Mouse (Mus musculus) heart, postnatal 36 days (tissue): ENCODE data around the gene Dnah2. TPM values are rescaled to one million over a fixed set of nuclear protein-coding genes. Genes with fewer than 3 reads are reported as not detected.

Experiments used
- DNase-seq, 2 experiments: peaks; one replicate each; pipeline ENCODE4 v3.0.0; 2021 to 2022
- intact Hi-C: fragments of 180-260 bp; cut with DNase I; formaldehyde crosslinking; loops from one replicate; pipeline ENCODE4 v1.15.1; 2025
- total RNA-seq, 2 experiments: library from RNA; stranded (reverse); gene quantifications; 2 replicates each; pipeline ENCODE4 v1.2.3; 2021

Dnah2 gene
- total RNA-seq, 2 experiments from 2014 or later, result 0.33 to 0.57 TPM

GRCm38 (mm10) chr11:69477645-69478044, 71.3 kb downstream of the Dnah2 start:
- intact Hi-C loops, result no loop called here
- no peak for DNase-seq

- DNase-seq, result no peak
- intact Hi-C loops, result no loop called here
These were observed 72.1 kb downstream of the Dnah2 start for GRCm38 (mm10) chr11:69476802-69477201.

- intact Hi-C loops, result no loop called here
- DNase-seq, result no peak
These were observed 74.2 kb downstream of the Dnah2 start for GRCm38 (mm10) chr11:69474737-69475136.

GRCm38 (mm10) chr11:69472687-69473086, 76.2 kb downstream of the Dnah2 start:
- DNase-seq, result no peak
- intact Hi-C loops, result no loop called here

- intact Hi-C loops, result no loop called here
These were observed 77.4 kb downstream of the Dnah2 start for GRCm38 (mm10) chr11:69471491-69471890.

GRCm38 (mm10) chr11:69469301-69469700, 79.6 kb downstream of the Dnah2 start:
- intact Hi-C loops, result no loop called here
- DNase-seq, result no peak

More at GRCm38 (mm10) chr11:69471491-69471890, 77.4 kb downstream of the Dnah2 start:
- DNase-seq, result no peak

- intact Hi-C loops, result no loop called here
These were observed 84.9 kb downstream of the Dnah2 start for GRCm38 (mm10) chr11:69463996-69464395.

GRCm38 (mm10) chr11:69461568-69461967, 87.3 kb downstream of the Dnah2 start:
- no peak for DNase-seq
- intact Hi-C loops, result no loop called here

More at GRCm38 (mm10) chr11:69463996-69464395, 84.9 kb downstream of the Dnah2 start:
- no peak for DNase-seq

- intact Hi-C loops, result no loop called here
- DNase-seq, result no peak
These were observed 89.0 kb downstream of the Dnah2 start for GRCm38 (mm10) chr11:69459883-69460282.

GRCm38 (mm10) chr11:69457006-69457579, 91.8 kb downstream of the Dnah2 start:
- intact Hi-C loops, result no loop called here

GRCm38 (mm10) chr11:69452114-69452867, 96.6 kb downstream of the Dnah2 start:
- intact Hi-C loops, result loop anchor here (5.0 kb wide), 1 partner anchor 50 kb away; no protein-coding TSS in a partner anchor
- peak; percentile 59 to 60 for DNase-seq

More at GRCm38 (mm10) chr11:69457006-69457579, 91.8 kb downstream of the Dnah2 start:
- DNase-seq, result no peak

- intact Hi-C loops, result no loop called here
- DNase-seq, result no peak
These were observed 101.6 kb downstream of the Dnah2 start for GRCm38 (mm10) chr11:69447299-69447698.

GRCm38 (mm10) chr11:69443328-69443727, 105.6 kb downstream of the Dnah2 start:
- intact Hi-C loops, result no loop called here

GRCm38 (mm10) chr11:69437291-69437690, 111.6 kb downstream of the Dnah2 start:
- DNase-seq, result no peak
- intact Hi-C loops, result no loop called here

More at GRCm38 (mm10) chr11:69443328-69443727, 105.6 kb downstream of the Dnah2 start:
- DNase-seq, result peak in 1 of 2 experiments; percentile 19

GRCm38 (mm10) chr11:69433189-69433588, 115.7 kb downstream of the Dnah2 start:
- intact Hi-C loops, result loop anchor here (2.0 kb wide), 2 partner anchors 80 to 164 kb away; no protein-coding TSS in a partner anchor
- DNase-seq, result no peak

GRCm38 (mm10) chr11:69432640-69432982, 116.3 kb downstream of the Dnah2 start:
- intact Hi-C loops, result loop anchor here (1.0 to 2.0 kb wide), 3 partner anchors 31 to 164 kb away; no protein-coding TSS in a partner anchor

GRCm38 (mm10) chr11:69431829-69432639, 116.9 kb downstream of the Dnah2 start:
- intact Hi-C loops, result loop anchor here (1.0 to 2.0 kb wide), 3 partner anchors 31 to 163 kb away; no protein-coding TSS in a partner anchor
- DNase-seq, result peak; percentile 55 to 66

More at GRCm38 (mm10) chr11:69432640-69432982, 116.3 kb downstream of the Dnah2 start:
- no peak for DNase-seq

GRCm38 (mm10) chr11:69430631-69431030, 118.3 kb downstream of the Dnah2 start:
- DNase-seq, result no peak
- intact Hi-C loops, result no loop called here

- DNase-seq, result peak in 1 of 2 experiments; percentile 53
- intact Hi-C loops, result no loop called here
These were observed 119.6 kb downstream of the Dnah2 start for GRCm38 (mm10) chr11:69429313-69429712.

- intact Hi-C loops, result no loop called here
- no peak for DNase-seq
These were observed 120.2 kb downstream of the Dnah2 start for GRCm38 (mm10) chr11:69428751-69429150.

- intact Hi-C loops, result no loop called here
- DNase-seq, result no peak
These were observed 122.7 kb downstream of the Dnah2 start for GRCm38 (mm10) chr11:69426246-69426645.
